Mouse (Mus musculus) monocyte, adult 2 months (primary cell): ENCODE results near the gene Spint1.

Experiments used
- DNase-seq, 2 experiments: peaks; one replicate each; pipeline ENCODE4 v3.0.0; 2022; ENCODE audit warnings: low spot score in 2 of 2, low read depth in 1 of 2

Spint1 gene

DNA sequence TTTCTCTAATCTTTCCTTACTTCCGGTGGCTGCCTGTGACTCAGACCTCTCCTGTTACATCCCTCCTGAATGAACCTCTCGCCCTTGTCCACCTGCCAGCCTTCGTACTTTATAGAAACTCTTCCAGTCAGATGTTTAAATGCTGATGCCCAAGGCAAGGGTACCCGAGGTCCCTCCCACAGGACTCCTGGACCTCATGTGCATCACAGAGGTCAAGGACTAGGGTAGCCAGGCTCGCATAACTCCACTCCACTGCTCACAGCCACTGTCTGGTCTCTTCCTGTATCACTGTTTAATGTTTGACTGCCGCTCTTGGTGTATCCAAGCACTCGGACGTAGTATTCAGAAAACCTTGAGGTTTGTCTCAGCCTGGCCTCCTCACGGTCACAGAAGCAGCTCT lies 5.4 kb downstream of the Spint1 start:
- DNase-seq, result no peak

GRCm38 (mm10) chr2:119245246-119245645 lies 8.1 kb downstream of the Spint1 start:
- no peak for DNase-seq

GRCm38 (mm10) chr2:119247904-119248303 lies 10.7 kb downstream of the Spint1 start:
- DNase-seq, result no peak

- DNase-seq, result no peak
Observed at GRCm38 (mm10) chr2:119249592-119250061, 12.5 kb downstream of the Spint1 start.

DNA sequence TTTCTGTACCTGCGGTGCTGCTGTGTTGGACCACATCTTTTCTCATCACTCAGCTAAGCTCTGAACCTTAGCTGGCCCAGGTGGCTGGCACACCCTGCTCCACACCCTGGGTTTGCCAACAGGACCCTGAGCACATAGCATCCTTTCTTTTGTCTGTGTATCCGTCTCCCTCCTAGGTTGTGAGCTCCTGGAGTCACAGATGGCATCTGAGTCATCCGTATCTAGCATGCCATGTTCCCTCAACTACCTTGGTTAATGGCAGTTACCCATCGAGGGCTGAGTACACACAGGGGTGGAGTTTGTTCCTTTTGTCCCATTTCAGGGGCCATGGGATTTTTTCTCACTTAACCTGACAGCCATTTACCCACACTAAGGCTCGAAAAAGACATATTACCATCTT lies 13.2 kb downstream of the Spint1 start:
- DNase-seq, result no peak

DNA sequence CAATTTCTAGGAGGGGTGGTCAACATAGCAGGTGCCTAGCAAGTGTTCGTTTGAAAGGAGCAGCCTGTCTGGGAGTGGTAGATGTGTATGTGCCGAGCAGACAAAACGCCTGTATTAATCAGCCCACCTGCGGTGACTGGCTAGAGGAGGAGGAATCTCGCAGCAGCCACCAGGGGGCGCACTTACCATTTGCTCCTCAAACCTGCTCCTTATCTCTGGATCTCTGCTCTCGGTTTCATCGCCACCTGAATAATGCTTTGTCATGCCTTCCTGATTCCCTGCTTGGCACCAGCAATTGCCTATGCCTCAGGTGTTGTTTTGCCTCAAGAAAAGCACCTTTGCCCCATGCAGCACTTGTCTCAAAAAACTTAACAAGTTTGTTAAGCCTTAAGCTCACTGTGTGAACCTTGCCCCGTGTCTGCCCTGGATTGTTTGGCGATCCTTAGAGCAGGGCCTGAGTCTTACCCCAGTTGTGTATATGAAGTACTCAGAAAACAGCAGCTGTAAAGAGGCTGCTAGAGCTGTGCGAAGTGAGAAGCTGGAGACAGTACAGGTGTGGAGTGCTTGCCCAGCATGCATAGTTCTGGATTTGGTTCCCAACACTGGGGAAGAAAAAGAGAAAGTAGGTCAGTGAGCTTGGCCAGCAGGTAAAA lies 13.8 kb downstream of the Spint1 start:
- peak; percentile 46 to 71 for DNase-seq

DNA sequence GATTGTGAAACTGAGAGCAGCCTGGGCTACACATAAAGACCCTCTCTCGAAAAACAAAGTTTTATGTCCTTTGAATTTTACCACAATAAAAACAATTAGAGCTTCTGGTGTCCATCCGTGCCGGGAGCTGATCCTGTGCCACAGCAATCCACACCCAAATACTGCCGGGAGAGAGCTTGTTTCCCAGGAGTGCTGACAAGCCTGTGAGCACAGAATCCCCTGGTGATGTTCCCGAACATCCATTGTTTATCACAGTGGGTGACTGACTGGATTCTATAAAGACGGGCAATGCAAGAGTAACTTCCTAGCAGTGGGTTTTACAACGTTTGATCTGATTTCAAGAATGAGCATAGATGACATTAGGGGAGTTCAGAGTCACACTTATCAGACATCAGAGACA lies 17.8 kb downstream of the Spint1 start:
- no peak for DNase-seq

GRCm38 (mm10) chr2:119260518-119260917 lies 23.4 kb downstream of the Spint1 start:
- no peak for DNase-seq

GRCm38 (mm10) chr2:119261326-119261725 lies 24.2 kb downstream of the Spint1 start:
- DNase-seq, result no peak

DNA sequence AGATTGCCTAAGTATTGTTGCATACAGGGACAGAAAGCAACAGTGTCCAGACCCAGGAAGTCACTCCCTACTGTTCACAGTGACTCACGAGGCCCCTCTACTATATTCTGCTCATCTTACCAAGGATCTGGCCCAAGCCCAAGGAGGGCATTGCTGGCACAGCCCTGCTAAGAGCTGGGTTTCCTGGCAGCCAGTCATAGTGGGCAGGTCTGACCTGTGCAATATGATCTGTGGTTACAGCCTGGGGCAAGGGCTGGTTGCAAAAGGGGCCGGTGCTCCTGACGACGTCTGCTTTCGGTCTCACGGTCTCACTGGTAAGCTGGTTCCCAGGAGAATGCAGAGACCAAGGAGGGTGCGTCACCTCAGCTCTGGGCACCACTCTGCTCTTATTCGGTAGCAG lies 25.8 kb downstream of the Spint1 start:
- DNase-seq, result peak; percentile 37 to 81

GRCm38 (mm10) chr2:119263813-119264212 lies 26.7 kb downstream of the Spint1 start:
- DNase-seq, result no peak

DNA sequence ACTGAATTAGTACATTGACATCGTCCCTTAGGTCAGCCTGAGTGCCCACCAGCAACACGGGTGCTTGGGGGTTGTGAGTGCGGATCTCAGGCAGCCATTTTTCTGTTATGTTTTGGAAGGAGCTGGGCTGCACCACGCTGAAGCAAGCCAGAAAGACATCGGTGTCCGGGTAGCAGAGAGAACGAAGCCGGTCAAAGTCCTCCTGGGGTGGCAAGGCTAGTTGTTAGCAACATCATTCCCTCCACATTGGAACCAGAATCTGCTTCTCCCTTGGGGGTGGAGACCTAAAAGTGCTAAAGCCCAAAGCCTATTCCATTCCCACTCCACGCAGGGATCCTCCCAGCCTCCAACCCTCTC lies 33.1 kb downstream of the Spint1 start:
- no peak for DNase-seq

GRCm38 (mm10) chr2:119270643-119271331 lies 33.6 kb downstream of the Spint1 start, which contains the start of gene Rhov:
Gene Rhov, minus strand, starts transcription at chr2:119271272.
- DNase-seq, result peak in 1 of 2 experiments; percentile 30

GRCm38 (mm10) chr2:119274126-119274525 lies 37.0 kb downstream of the Spint1 start:
- DNase-seq, result no peak

DNA sequence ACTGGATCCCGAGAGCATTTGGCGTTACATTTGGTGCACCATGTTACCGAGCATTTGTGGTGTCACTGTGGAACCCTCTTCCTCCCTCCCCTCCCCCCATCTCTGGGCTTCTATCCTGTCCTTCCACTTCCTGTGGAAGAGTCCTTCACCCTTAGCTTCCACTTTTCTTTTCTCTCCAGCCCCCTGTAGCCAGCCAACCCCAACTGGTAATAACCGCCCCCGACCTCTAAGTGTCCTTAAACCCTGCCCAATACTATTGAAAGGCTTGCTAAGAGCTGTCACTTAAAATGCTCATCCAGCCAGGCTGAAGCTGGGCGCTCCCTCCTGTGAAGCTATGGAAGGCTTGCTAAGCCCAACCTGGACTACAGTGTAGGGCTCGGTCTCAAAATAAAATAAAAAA lies 39.8 kb downstream of the Spint1 start:
- no peak for DNase-seq

- no peak for DNase-seq
Observed at GRCm38 (mm10) chr2:119277810-119278209, 40.6 kb downstream of the Spint1 start.

DNA sequence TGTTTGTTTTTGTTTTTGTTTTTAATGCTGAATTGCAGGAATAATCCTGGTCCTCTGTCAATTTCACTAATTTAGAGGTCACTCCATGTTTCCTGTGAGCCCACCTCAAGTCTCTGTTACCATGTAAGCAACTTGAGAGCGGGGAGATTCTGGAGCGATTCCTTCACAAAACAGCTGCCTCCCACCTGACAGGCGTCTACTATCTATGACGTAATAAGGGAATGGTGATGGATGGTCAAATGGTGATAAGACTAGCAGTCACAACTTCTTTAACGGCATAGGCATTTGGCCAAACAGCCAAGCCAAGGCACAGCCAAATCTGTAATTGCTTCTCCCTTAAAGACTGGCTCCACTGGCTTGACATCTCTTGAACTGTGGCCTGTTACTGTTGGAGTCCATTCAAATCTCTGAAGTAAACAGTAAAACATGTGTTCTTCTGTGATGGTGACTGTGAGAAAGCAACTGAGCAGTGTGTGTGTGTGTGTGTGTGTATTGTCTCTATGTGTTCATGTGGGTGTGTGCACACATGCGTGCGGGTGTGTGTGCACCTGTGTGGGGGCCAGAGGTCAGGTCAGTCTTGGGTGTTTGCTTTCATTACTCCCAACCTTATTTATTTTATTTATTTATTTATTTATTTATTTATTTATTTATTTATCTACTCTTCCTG lies 44.9 kb downstream of the Spint1 start:
- no peak for DNase-seq

GRCm38 (mm10) chr2:119287372-119287771 lies 50.2 kb downstream of the Spint1 start:
- no peak for DNase-seq

GRCm38 (mm10) chr2:119288270-119288882 lies 51.2 kb downstream of the Spint1 start, which contains the start of gene Vps18:
Gene Vps18, plus strand, starts transcription at chr2:119288740.
- peak; percentile 97 to 99 for DNase-seq

DNA sequence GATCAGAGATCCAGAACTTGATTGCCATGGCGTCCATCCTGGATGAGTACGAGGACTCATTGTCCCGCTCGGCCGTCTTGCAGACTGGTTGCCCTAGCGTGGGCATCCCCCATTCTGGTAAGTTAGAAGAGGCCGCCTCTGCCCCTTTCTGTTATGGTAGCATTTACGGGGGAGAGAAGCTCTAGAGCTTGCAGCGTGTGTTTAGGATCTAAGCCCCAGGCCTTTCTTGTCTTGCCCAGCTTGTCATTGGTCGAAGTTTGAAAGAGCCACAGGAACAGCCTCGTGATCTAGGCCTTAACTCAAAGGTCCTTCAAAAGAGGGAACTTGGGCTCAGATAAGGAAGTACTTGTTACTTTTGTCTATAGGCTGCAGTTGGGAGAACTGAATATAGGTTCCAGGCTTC lies 51.9 kb downstream of the Spint1 start:
- DNase-seq, result peak; percentile 48 to 62

GRCm38 (mm10) chr2:119292281-119292680 lies 55.1 kb downstream of the Spint1 start:
- DNase-seq, result no peak

DNA sequence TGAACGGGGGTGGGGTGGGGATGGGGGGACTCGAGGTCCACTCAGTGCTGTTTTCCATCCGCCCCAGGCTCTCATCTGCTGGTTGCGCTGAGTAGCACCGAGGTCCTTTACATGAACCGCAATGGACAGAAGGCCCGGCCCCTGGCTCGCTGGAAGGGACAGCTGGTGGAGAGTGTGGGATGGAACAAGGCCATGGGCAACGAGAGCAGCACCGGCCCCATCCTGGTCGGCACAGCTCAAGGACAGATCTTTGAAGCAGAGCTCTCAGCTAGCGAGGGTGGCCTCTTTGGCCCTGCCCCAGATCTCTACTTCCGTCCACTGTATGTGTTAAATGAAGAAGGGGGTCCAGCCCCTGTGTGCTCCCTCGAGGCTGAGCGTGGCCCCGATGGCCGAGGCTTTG lies 55.7 kb downstream of the Spint1 start:
- no peak for DNase-seq
